Mouse (Mus musculus): Measurements from ENCODE around the gene Timm13. TPM values are rescaled to one million over a fixed set of nuclear protein-coding genes. Genes with fewer than 3 reads are reported as not detected.

Timm13 gene
- polyA plus RNA-seq, 1 experiment from 2014 or later: 358 TPM

DNA sequence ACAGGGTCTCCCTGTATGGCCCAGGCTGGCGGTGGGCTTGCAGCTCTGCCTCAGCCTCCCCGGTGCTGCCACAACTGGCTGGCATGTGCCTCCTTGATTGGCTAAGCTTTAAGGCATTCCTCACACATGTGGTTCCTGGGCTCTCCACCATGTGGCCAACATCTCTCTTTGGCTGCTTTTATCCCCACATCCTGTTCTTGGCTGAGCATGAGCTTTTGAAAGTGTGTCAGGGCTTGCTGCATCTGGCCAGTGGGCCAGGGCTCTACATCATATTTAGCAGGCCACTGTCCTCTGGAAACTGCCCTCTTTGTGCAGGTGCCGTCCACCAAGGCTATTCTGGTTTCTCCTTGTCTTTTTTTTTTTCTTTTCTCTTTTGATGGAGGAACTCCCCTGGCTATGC, 44.5 kb downstream of the Timm13 start:
- H3K4me3 ChIP-seq (ENCODE audit: low read depth, low read length): no peak overlapping the region
- peak overlapping the region; percentile 100 for H3K4me2 ChIP-seq (replicated peaks; ENCODE audit: low read depth)
- no peaks in the 10 kb centered on the region for H3K9me3 ChIP-seq (ENCODE audit: control insufficient read depth)
- ATAC-seq: no peak
- H3K4me1 ChIP-seq (replicated peaks; ENCODE audit: control insufficient read depth, insufficient read depth, low read length): peaks cover 12% of the 10 kb centered on the region; the same call in 1 of the 2 replicates
- 66% methylated on average over 3 of the region's 3 CpGs for WGBS
- peaks cover 20% of the 10 kb centered on the region for H3K36me3 ChIP-seq (ENCODE audit: control insufficient read depth, insufficient read depth)
- H3K27ac ChIP-seq (ENCODE audit: low read depth, low read length): no peak overlapping the region
- H3K9ac ChIP-seq (ENCODE audit: low read depth, low read length): no peak overlapping the region
- no peaks in the 10 kb centered on the region for H3K27me3 ChIP-seq (replicated peaks; ENCODE audit: control insufficient read depth, insufficient read depth, low read length)
- no peak for TF ChIP-seq CTCF (IDR thresholded peaks at IDR 0.05; ENCODE audit: low read depth)

DNA sequence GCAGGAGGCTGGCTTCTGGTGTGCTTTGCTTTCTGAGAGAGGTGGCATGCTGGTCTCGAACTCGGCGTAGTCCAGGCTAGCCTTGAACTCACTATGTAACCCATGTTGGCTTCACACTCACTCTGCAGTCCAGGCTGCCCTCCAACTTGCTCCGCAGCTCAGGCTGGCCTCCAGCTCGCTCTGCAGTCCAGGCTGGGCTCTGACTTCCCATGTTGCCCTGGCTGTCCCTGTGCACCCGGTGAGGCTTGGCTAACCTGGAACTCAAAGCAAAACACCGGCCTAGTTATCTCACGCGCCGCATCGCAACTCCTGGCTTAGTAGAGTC, 45.1 kb downstream of the Timm13 start:
- 14% methylated on average over 11 of the region's 11 CpGs for WGBS
- peaks cover 12% of the 10 kb centered on the region; the same call in 1 of the 2 replicates for H3K4me1 ChIP-seq (replicated peaks; ENCODE audit: control insufficient read depth, insufficient read depth, low read length)
- ATAC-seq: no peak
- H3K9ac ChIP-seq (ENCODE audit: low read depth, low read length): peak overlapping the region; percentile 77
- H3K36me3 ChIP-seq (ENCODE audit: control insufficient read depth, insufficient read depth): peaks cover 22% of the 10 kb centered on the region
- H3K9me3 ChIP-seq (ENCODE audit: control insufficient read depth): no peaks in the 10 kb centered on the region
- TF ChIP-seq CTCF (IDR thresholded peaks at IDR 0.05; ENCODE audit: low read depth): no peak
- peak overlapping the region; percentile 100 for H3K4me2 ChIP-seq (replicated peaks; ENCODE audit: low read depth)
- H3K27ac ChIP-seq (ENCODE audit: low read depth, low read length): no peak overlapping the region
- H3K27me3 ChIP-seq (replicated peaks; ENCODE audit: control insufficient read depth, insufficient read depth, low read length): no peaks in the 10 kb centered on the region
- H3K4me3 ChIP-seq (ENCODE audit: low read depth, low read length): peak overlapping the region; percentile 92

GRCm38 (mm10) chr10:80854913-80855748, 45.6 kb downstream of the Timm13 start, which contains the start of the genes Lsm7 and Sppl2b:
Gene Lsm7, minus strand, starts transcription at chr10:80855209.
Gene Sppl2b, plus strand, starts transcription at chr10:80855275.
- peak; percentile 67 for ATAC-seq
- H3K9me3 ChIP-seq (ENCODE audit: control insufficient read depth): no peaks in the 10 kb centered on the region
- H3K9ac ChIP-seq (ENCODE audit: low read depth, low read length): peak within 1 kb of the TSS; percentile 77
- H3K27me3 ChIP-seq (replicated peaks; ENCODE audit: control insufficient read depth, insufficient read depth, low read length): no peaks in the 10 kb centered on the region
- H3K36me3 ChIP-seq (ENCODE audit: control insufficient read depth, insufficient read depth): peaks cover 22% of the 10 kb centered on the region
- under 1% methylated on average over 81 of the region's 81 CpGs for WGBS
- peaks cover 12% of the 10 kb centered on the region; the same call in 1 of the 2 replicates for H3K4me1 ChIP-seq (replicated peaks; ENCODE audit: control insufficient read depth, insufficient read depth, low read length)
- peak within 1 kb of the TSS; percentile 92 for H3K4me3 ChIP-seq (ENCODE audit: low read depth, low read length)
- no peak for TF ChIP-seq CTCF (IDR thresholded peaks at IDR 0.05; ENCODE audit: low read depth)
- H3K4me2 ChIP-seq (replicated peaks; ENCODE audit: low read depth): peak within 1 kb of the TSS; percentile 100
- H3K27ac ChIP-seq (ENCODE audit: low read depth, low read length): no peak within 1 kb of the TSS

Other genes starting within 250 kb of the Timm13 start
- gene Btbd2, start 243.9 kb downstream of the Timm13 start, polyA plus RNA-seq (2015; fragmentation: Nextera tagmentation; extraction: Ambion mirVana): 21.5 and 23.5 TPM in 2 replicates
- 38.4 and 38.6 TPM in 2 replicates for gene Mknk2, start 222.9 kb downstream of the Timm13 start, polyA plus RNA-seq (2015; fragmentation: Nextera tagmentation; extraction: Ambion mirVana)
- gene Mob3a, start 199.0 kb downstream of the Timm13 start, polyA plus RNA-seq (2015; fragmentation: Nextera tagmentation; extraction: Ambion mirVana): 14.4 and 15.4 TPM in 2 replicates
- 12.2 and 14.4 TPM in 2 replicates for gene Izumo4, start 198.8 kb downstream of the Timm13 start, polyA plus RNA-seq (2015; fragmentation: Nextera tagmentation; extraction: Ambion mirVana)
- gene Ap3d1, start 158.7 kb downstream of the Timm13 start, polyA plus RNA-seq (2015; fragmentation: Nextera tagmentation; extraction: Ambion mirVana): 41.3 and 49.5 TPM in 2 replicates
- gene Dot1l, start 145.8 kb downstream of the Timm13 start, polyA plus RNA-seq (2015; fragmentation: Nextera tagmentation; extraction: Ambion mirVana): 6.2 and 7.6 TPM in 2 replicates
- gene Sf3a2, start 102.8 kb downstream of the Timm13 start, polyA plus RNA-seq (2015; fragmentation: Nextera tagmentation; extraction: Ambion mirVana): 35.5 and 39.0 TPM in 2 replicates
- gene Plekhj1, start 102.3 kb downstream of the Timm13 start, polyA plus RNA-seq (2015; fragmentation: Nextera tagmentation; extraction: Ambion mirVana): 60.9 and 61.8 TPM in 2 replicates
- not detected in 2 replicates for gene Amh, start 95.7 kb downstream of the Timm13 start, polyA plus RNA-seq (2015; fragmentation: Nextera tagmentation; extraction: Ambion mirVana)
- 0.35 and 0.42 TPM in 2 replicates for gene Jsrp1, start 87.5 kb downstream of the Timm13 start, polyA plus RNA-seq (2015; fragmentation: Nextera tagmentation; extraction: Ambion mirVana)
- gene Oaz1, start 74.3 kb downstream of the Timm13 start, polyA plus RNA-seq (2015; fragmentation: Nextera tagmentation; extraction: Ambion mirVana): 1,008 and 1,019 TPM in 2 replicates
- 0.04 TPM in 1 of 2 replicates, not detected in the other for gene Lingo3, start 56.9 kb downstream of the Timm13 start, polyA plus RNA-seq (2015; fragmentation: Nextera tagmentation; extraction: Ambion mirVana)
- 129 and 130 TPM in 2 replicates for gene Lsm7, start 45.8 kb downstream of the Timm13 start, polyA plus RNA-seq (2015; fragmentation: Nextera tagmentation; extraction: Ambion mirVana)
- 12.9 and 13.4 TPM in 2 replicates for gene Sppl2b, start 45.7 kb downstream of the Timm13 start, polyA plus RNA-seq (2015; fragmentation: Nextera tagmentation; extraction: Ambion mirVana)
- not detected in 2 replicates for gene Tmprss9, start 29.1 kb downstream of the Timm13 start, polyA plus RNA-seq (2015; fragmentation: Nextera tagmentation; extraction: Ambion mirVana)
- gene Lmnb2, start 17.3 kb upstream of the Timm13 start, polyA plus RNA-seq (2015; fragmentation: Nextera tagmentation; extraction: Ambion mirVana): 12.5 and 12.9 TPM in 2 replicates
- 19.9 and 20.1 TPM in 2 replicates for gene Gadd45b, start 29.1 kb upstream of the Timm13 start, polyA plus RNA-seq (2015; fragmentation: Nextera tagmentation; extraction: Ambion mirVana)
- gene Gng7, start 114.0 kb upstream of the Timm13 start, polyA plus RNA-seq (2015; fragmentation: Nextera tagmentation; extraction: Ambion mirVana): 0.81 and 1.2 TPM in 2 replicates
- gene Diras1, start 124.7 kb upstream of the Timm13 start, polyA plus RNA-seq (2015; fragmentation: Nextera tagmentation; extraction: Ambion mirVana): 0.43 and 0.91 TPM in 2 replicates
- 10.5 and 11.1 TPM in 2 replicates for gene Slc39a3, start 136.5 kb upstream of the Timm13 start, polyA plus RNA-seq (2015; fragmentation: Nextera tagmentation; extraction: Ambion mirVana)
- 119 and 124 TPM in 2 replicates for gene Sgta, start 159.2 kb upstream of the Timm13 start, polyA plus RNA-seq (2015; fragmentation: Nextera tagmentation; extraction: Ambion mirVana)
- gene Thop1, start 169.1 kb upstream of the Timm13 start, polyA plus RNA-seq (2015; fragmentation: Nextera tagmentation; extraction: Ambion mirVana): 11.6 and 12.0 TPM in 2 replicates
- gene Creb3l3, start 197.9 kb upstream of the Timm13 start, polyA plus RNA-seq (2015; fragmentation: Nextera tagmentation; extraction: Ambion mirVana): 385 and 396 TPM in 2 replicates
- 258 and 259 TPM in 2 replicates for gene Map2k2, start 204.9 kb upstream of the Timm13 start, polyA plus RNA-seq (2015; fragmentation: Nextera tagmentation; extraction: Ambion mirVana)
- 54.1 and 67.6 TPM in 2 replicates for gene Zbtb7a, start 234.3 kb upstream of the Timm13 start, polyA plus RNA-seq (2015; fragmentation: Nextera tagmentation; extraction: Ambion mirVana)

Data from intestine, postnatal 0 days (tissue).